Mouse (Mus musculus): ENCODE results near the gene Cux1.
A peak's percentile ranks its signal among the peaks of the same experiment; 100 is the strongest.

The Cux1 gene

GRCm38 (mm10) chr5:136506262-136506661, 61.0 kb downstream of the Cux1 start:
- DNase-seq (ENCODE audit: low read depth), result no peak

GRCm38 (mm10) chr5:136502491-136503086, 64.7 kb downstream of the Cux1 start:
- no peak for DNase-seq (ENCODE audit: low read depth)

GRCm38 (mm10) chr5:136500307-136500871, 66.9 kb downstream of the Cux1 start:
- no peak for DNase-seq (ENCODE audit: low read depth)

- DNase-seq (ENCODE audit: low read depth), result no peak
Measured at GRCm38 (mm10) chr5:136499316-136499715, 68.0 kb downstream of the Cux1 start.

- DNase-seq (ENCODE audit: low read depth), result no peak
Measured at GRCm38 (mm10) chr5:136498741-136499140, 68.5 kb downstream of the Cux1 start.

GRCm38 (mm10) chr5:136497301-136497700, 70.0 kb downstream of the Cux1 start:
- no peak for DNase-seq (ENCODE audit: low read depth)

GRCm38 (mm10) chr5:136495581-136495980, 71.7 kb downstream of the Cux1 start:
- no peak for DNase-seq (ENCODE audit: low read depth)

GRCm38 (mm10) chr5:136494927-136495326, 72.4 kb downstream of the Cux1 start:
- no peak for DNase-seq (ENCODE audit: low read depth)

- no peak for DNase-seq (ENCODE audit: low read depth)
Measured at GRCm38 (mm10) chr5:136494288-136494687, 73.0 kb downstream of the Cux1 start.

GRCm38 (mm10) chr5:136489450-136489849, 77.8 kb downstream of the Cux1 start:
- peak; percentile 22 for DNase-seq (ENCODE audit: low read depth)

GRCm38 (mm10) chr5:136488721-136489120, 78.6 kb downstream of the Cux1 start:
- DNase-seq (ENCODE audit: low read depth), result no peak

GRCm38 (mm10) chr5:136488223-136488622, 79.1 kb downstream of the Cux1 start:
- no peak for DNase-seq (ENCODE audit: low read depth)

- DNase-seq (ENCODE audit: low read depth), result no peak
Measured at GRCm38 (mm10) chr5:136487397-136488093, 79.7 kb downstream of the Cux1 start.

GRCm38 (mm10) chr5:136486401-136486800, 80.9 kb downstream of the Cux1 start:
- no peak for DNase-seq (ENCODE audit: low read depth)

GRCm38 (mm10) chr5:136485397-136485796, 81.9 kb downstream of the Cux1 start:
- DNase-seq (ENCODE audit: low read depth), result no peak

- no peak for DNase-seq (ENCODE audit: low read depth)
Measured at GRCm38 (mm10) chr5:136482434-136482833, 84.9 kb downstream of the Cux1 start.

- no peak for DNase-seq (ENCODE audit: low read depth)
Measured at GRCm38 (mm10) chr5:136480541-136480940, 86.7 kb downstream of the Cux1 start.

- DNase-seq (ENCODE audit: low read depth), result no peak
Measured at GRCm38 (mm10) chr5:136479801-136480200, 87.5 kb downstream of the Cux1 start.

GRCm38 (mm10) chr5:136479024-136479763, 88.1 kb downstream of the Cux1 start:
- no peak for DNase-seq (ENCODE audit: low read depth)

GRCm38 (mm10) chr5:136476272-136476671, 91.0 kb downstream of the Cux1 start:
- no peak for DNase-seq (ENCODE audit: low read depth)

GRCm38 (mm10) chr5:136475161-136475560, 92.1 kb downstream of the Cux1 start:
- DNase-seq (ENCODE audit: low read depth), result no peak

GRCm38 (mm10) chr5:136474086-136474485, 93.2 kb downstream of the Cux1 start:
- no peak for DNase-seq (ENCODE audit: low read depth)

- DNase-seq (ENCODE audit: low read depth), result no peak
Measured at GRCm38 (mm10) chr5:136473337-136473736, 94.0 kb downstream of the Cux1 start.

Data from fibroblast of lung, adult 2 months (primary cell).